Mouse (Mus musculus) effector memory CD4-positive, alpha-beta T cell, adult 7 months (primary cell): ENCODE measurements around the gene Ms4a12. TPM values are rescaled to one million over a fixed set of nuclear protein-coding genes. Genes with fewer than 3 reads are reported as not detected.

Experiments
- polyA plus RNA-seq: library from polyadenylated mRNA; unstranded; fragments of 100-300 nt; shearing (Covaris generic); gene quantifications from one replicate; pipeline ENCODE4 v1.2.1, GENCODE M21; 2017

Ms4a12 gene
- not detected for polyA plus RNA-seq

DNA sequence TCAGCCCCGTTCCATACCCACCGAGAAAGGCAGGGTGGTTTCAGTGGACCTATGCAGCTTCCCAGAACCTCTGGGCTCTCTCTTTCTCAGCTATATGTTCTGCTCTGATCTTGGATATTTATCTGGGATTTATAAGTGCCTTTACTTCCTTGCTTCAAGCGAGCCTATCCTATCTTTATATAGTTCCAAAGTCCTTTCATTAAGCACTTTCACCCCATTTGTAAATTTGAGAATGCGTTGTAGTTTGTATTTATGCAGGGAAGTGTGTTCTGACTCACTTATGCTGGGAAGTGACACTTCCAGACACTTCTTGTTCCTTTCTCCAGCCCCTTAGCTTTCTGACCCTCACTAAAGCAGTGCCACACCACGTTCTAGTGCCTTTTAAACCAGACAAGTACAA lies at the start of gene Ms4a12:
Ms4a12 (minus strand) TSS at position 101 of the 400 bp plus-strand sequence.

DNA sequence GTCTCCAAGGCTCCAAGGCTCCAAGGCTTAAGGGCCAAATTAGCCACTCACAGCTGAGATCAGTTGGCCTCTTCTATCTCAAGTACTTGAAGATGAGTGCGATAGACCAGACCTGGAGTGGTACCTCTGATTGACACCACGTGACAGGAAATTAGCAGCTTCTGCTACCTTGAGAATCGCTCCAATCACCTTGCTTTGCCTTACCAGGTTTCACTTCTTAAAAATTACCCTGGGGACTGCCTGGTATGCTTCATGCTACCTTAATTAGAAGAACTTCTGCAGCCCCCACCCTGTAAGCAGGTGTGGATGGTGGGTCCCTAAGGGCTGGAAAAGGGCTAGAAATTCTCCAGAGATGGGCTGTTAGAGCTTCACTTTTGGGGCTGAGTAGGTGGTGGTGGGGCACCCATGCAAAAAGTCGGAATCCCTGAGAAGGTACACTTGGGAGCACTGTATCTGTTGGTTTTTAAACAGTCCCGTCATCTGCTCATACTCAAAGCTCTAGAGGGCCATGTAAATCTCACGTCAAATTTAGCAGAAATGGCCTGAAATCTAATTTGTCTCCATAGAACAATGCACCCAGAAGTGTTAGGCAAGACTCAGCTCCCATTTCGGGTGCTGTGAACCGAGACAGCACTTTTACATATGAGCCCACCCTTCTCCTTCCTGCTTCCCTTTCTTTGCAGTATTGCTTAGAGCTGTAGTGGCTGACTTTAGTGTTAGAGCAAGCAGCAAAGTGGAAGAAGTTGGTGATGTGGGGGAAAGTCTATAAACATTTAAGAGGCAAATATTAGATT lies 34.0 kb upstream of the Ms4a12 start, which contains the start of gene Ms4a1:
Ms4a1 (minus strand) TSS at position 190 of the 794 bp plus-strand sequence.

DNA sequence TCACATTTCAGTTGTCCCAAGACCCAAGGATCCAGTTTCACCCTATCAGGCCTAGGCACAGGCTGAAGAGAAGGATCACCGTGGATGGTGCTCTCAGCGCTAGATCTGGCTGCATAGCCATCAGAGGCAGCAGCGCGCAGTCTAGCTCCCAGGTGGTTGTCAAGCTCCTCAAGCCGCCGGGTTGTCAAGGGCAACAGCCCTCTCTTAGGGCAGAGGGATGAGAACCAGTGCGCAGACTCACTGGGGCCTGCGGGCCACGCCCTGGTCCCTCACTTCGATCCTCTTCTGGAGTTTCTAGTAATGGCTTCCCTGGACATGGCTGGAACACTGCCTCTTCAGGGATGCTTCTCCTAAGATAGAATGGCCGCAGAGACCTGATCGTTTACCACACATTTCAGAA lies 35.7 kb downstream of the Ms4a12 start, which contains the start of gene Ms4a13:
Ms4a13 (minus strand) TSS at position 192 of the 400 bp plus-strand sequence.

DNA sequence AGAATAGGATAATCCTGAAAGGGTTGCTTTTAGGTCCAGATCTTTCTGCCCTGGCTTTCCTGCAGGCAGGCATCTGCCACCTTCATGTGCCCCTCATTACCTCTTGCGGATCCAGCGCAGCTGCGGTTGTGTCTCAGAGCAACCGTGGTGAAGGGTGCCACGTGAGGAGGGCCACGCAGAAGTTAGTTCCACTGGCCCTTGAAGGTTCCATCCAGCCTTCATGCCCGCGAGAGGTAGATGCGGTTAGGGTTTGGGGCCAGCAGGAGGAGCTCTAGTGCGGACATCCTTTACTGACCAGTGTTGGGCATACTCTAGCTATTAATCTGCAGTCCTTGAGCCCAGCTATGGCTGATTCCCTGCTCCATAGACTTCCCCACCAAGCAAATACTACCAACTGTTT lies 67.1 kb downstream of the Ms4a12 start, which contains the start of gene 1700025F22Rik:
1700025F22Rik (minus strand) TSS at position 149 of the 400 bp plus-strand sequence.

Other genes with a start within 250 kb of the Ms4a12 start
- 0.44 TPM for gene Ms4a15, start 239.2 kb downstream of the Ms4a12 start, polyA plus RNA-seq
- not detected for gene Ms4a18, start 214.4 kb downstream of the Ms4a12 start, polyA plus RNA-seq
- 1.1 TPM for gene Ms4a8a, start 151.3 kb downstream of the Ms4a12 start, polyA plus RNA-seq
- not detected for gene 1700017D01Rik, start 101.6 kb downstream of the Ms4a12 start, polyA plus RNA-seq
- gene 1700025F22Rik, start 67.1 kb downstream of the Ms4a12 start, polyA plus RNA-seq: not detected
- not detected for gene Ms4a13, start 35.7 kb downstream of the Ms4a12 start, polyA plus RNA-seq
- gene Ms4a1, start 33.8 kb upstream of the Ms4a12 start, polyA plus RNA-seq: 0.41 TPM
- not detected for gene Ms4a5, start 51.4 kb upstream of the Ms4a12 start, polyA plus RNA-seq
- gene Ms4a14, start 82.0 kb upstream of the Ms4a12 start, polyA plus RNA-seq: not detected
- not detected for gene Ms4a7, start 103.7 kb upstream of the Ms4a12 start, polyA plus RNA-seq
- 6.5 TPM for gene Ms4a4a, start 143.1 kb upstream of the Ms4a12 start, polyA plus RNA-seq
- gene Ms4a4c, start 172.3 kb upstream of the Ms4a12 start, polyA plus RNA-seq: 178 TPM
- 2,892 TPM for gene Ms4a4b, start 211.1 kb upstream of the Ms4a12 start, polyA plus RNA-seq
- 7.2 TPM for gene Ms4a6c, start 236.9 kb upstream of the Ms4a12 start, polyA plus RNA-seq